Mouse (Mus musculus) liver, adult 2 months (tissue): Measurements from ENCODE around the gene Bhlha9.

Experiments used
- CTCF ChIP-seq: fragments of 200-500 bp; IDR thresholded peaks from 2 replicates; pipeline ENCODE4 v1.5.1; 2011; ENCODE audit warnings: low read depth, low read length, control low read depth
- POLR2A ChIP-seq: fragments of 200-500 bp; IDR thresholded peaks from 2 replicates; pipeline ENCODE4 v1.6.1; 2011; ENCODE audit warnings: low read length, control low read depth; ENCODE audit not compliant: insufficient read depth; ENCODE audit errors: extremely low read depth

GRCm38 (mm10) chr11:76630487-76630886 is 41.8 kb upstream of the Bhlha9 start:
- TF ChIP-seq CTCF (no peak), POLR2A (no peak)
